Mouse (Mus musculus) activated CD4-positive, CD25-positive, alpha-beta regulatory T cell, adult 4 months (primary cell): ENCODE results near the gene Aspa. TPM values are rescaled to one million over a fixed set of nuclear protein-coding genes. Genes with fewer than 3 reads are reported as not detected.
A peak's percentile ranks its signal among the peaks of the same experiment; 100 is the strongest.
"Not testable (repeated sequence)": the region's sequence is repeated elsewhere in the genome, so short reads cannot be mapped to it uniquely, and the experiment has no call there.

Experiments
- ATAC-seq: one replicate; pipeline ENCODE4 v1.8.0; 2017
- polyA plus RNA-seq, 2 experiments: library from polyadenylated mRNA; unstranded; fragments of 100-300 nt; shearing (Covaris generic); gene quantifications; one replicate each; pipeline ENCODE4 v1.2.1; 2017

Aspa gene
- under 1 TPM in 1 of 2 experiments, not detected in 1; 0.08 TPM for polyA plus RNA-seq

DNA sequence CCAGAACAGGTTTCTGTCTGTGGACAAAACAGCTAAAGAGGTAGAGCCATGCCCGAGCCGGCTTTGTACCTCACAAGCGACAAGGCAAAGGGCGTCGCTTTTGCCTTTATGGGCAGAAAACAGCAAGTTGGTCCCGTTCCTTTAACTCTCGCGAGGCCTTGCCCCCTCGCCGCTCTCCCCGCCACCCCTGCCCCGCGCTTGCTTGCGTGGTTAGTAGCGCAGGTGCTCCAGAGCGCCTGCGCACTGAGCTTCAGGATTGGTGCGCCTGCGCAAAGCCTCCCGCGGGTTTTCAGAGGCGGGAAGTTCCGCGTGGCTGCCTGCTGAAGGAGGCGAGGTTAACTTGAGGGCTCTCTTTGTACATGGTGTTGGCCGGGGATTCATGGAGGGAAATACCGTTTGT, at the start of gene Aspa, which contains the start of the genes Gm49340 and Spata22:
Gene Aspa, minus strand, starts transcription at position 155 of the 400 bp plus-strand sequence.
Gene Gm49340, plus strand, starts transcription at position 300 of the 400 bp plus-strand sequence.
Gene Spata22, plus strand, starts transcription at position 300 of the 400 bp plus-strand sequence.
- ATAC-seq, result no peak

DNA sequence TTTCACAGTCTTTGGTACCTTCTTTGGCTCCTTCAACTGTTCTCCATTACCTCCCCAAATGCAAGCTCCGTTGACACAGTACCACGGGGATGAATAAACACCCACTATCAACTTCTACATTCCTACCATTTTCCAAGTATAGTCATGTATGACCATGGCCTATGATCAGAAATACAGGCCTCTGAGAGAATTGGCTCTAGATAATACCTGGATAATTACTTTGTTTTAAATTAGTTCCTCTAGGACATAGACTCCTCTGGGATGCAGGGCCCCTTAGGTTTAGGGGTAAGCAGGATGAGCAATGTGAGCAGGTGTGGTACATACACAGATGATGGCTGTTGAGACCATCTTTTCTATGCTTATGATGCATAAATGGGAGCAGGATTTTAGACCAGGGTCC, 41.5 kb upstream of the Aspa start, which contains the start of gene Olfr376:
Gene Olfr376, plus strand, starts transcription at position 301 of the 400 bp plus-strand sequence.
- ATAC-seq, result no peak

GRCm38 (mm10) chr11:73350483-73350882, 21.1 kb upstream of the Aspa start, which contains the start of gene Olfr20:
Gene Olfr20, plus strand, starts transcription at chr11:73350783.
- ATAC-seq, result no peak

GRCm38 (mm10) chr11:73336919-73337318, 7.5 kb upstream of the Aspa start:
- no peak for ATAC-seq

DNA sequence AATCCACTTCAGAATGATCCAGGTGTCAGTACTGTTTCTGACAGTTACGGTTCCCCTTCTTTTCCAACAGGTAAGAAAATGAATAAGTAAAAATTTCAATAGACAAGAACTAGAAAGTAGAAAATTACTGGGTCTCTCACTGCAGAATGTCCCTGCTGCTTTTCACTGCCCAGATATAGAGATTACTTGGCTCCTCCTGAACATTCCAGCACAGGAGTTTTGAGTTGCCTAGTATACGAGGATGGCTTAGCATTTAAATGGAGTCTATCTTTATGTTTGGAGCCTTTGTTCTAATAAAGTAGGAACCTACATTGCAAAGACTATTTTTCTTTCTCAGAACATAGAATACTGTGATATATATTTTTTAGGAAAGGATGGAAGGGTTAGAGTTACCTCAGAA, 4.0 kb upstream of the Aspa start:
- ATAC-seq, result no peak

GRCm38 (mm10) chr11:73327361-73327760, 2.0 kb downstream of the Aspa start:
- no peak for ATAC-seq

- ATAC-seq, result no peak
These were observed 2.9 kb downstream of the Aspa start for GRCm38 (mm10) chr11:73326485-73326886.

DNA sequence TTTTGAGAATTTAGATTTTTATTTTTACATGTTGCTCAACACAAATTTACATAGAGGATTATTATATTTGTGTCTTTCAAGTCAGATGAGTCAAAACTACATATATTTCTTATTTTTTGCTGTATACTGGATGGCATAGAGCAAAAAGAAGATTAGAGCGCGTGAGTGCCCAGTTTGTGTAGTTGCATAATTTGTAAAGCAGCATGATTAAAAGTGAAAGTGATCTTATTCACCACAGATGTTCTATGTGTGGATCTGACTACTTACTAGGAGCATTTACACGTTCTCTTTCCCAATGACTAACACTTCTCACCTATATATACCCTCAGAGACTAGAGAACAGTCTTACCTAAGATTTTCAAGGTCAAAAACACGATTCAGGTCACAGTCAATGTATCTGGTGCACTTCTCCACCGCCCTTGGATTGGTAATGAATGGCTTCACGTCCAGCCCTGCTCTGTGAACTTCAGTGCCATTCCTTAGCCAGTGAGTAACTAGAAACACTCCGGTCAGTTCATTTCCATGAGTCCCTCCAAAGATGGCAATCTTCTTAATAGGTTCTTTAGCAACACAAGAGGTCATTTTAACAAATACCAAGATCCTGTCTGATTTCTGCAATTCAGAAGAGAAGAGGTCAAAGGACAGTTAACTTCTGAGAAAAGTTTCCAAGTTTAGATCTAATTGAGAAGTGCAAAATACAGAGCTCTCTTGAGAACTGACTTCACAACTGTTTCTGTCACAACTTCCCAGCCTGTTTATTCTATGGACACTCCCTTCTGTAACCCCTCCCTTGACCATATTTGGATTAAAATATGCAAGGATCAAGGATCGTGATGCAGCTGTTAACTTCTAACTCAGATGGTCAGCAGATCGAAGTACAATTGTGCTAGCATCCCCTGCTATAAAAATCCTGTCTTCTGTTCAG, 5.2 kb downstream of the Aspa start:
- no peak for ATAC-seq

DNA sequence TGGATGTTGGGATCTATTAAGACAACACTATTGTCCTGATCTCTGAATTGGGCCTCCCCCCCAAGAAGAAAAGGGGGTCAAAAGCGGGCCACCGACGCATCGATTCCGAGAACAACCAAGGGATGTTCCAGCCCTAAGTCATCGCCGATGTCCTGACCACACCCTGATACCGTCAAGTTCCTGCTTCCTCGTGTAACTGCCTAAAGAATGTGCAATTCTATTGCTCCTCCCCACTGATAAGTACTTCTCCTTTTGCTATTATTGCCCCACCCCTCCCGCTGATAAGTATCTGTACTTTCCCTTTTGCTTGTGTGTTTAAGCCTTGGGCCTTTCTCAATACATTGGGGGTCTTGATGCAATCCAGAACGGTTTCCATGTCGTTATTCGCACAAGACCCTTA, 8.3 kb downstream of the Aspa start:
- not testable (repeated sequence) for ATAC-seq

DNA sequence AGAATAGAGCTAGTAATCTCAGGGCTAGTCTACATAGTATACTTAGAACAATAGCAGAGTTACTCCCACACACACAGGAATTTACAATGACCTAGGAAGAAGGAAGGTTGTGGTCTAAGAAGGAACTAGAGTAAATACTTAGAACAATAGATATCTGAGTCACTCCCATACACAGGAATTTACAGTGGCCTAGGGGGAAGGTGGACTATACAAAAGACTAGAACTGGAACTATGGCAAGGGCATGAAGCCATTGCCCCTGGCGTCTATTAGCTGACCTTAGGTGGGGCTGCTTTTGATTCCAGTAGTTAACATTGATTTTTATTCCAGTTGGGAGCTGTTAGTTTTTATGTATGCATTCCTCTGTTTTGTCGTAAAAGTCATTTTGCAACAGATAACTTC, 10.8 kb downstream of the Aspa start:
- not testable (repeated sequence) for ATAC-seq

DNA sequence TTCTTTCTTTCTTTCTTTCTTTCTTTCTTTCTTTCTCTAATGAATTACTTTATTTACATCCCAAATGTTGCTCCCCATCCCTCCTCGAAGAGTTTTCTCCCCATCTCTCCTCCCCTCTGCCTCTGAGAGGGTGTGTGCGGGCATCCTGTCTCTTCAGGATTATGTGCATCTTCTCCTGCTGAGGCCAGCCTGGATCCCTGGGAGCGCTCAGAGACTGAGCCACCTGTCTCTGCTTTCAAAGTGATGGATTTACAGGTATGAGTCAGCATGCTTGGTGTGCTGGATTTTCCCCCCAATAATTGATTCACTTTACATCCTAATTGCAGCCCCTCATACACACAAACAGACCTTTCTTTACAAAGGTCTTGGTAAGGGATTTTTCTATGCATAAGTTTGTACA, 13.4 kb downstream of the Aspa start:
- ATAC-seq, result no peak

- no peak for ATAC-seq
These were observed 26.3 kb downstream of the Aspa start for GRCm38 (mm10) chr11:73303123-73303522.

DNA sequence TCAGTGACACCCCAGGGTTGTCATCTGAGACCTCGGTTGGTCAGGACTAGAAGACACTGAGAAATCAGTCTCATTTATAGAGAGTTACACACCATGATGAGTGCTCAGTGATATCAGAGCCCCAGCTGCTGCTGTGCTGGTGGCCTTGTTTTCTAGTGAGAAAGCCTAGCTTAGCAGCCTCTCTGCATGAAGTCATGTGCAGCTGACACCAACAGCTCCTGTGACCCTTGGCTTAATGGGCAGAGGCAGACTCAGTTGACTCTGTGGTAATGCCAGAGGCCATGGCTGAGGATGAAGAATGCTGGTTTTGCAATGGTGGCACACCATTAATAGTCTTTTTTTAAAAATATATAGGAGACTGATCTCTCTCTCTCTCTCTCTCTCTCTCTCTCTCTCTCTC, 39.8 kb downstream of the Aspa start:
- no peak for ATAC-seq

- ATAC-seq, result no peak
These were observed 45.0 kb downstream of the Aspa start for GRCm38 (mm10) chr11:73284351-73284750.

DNA sequence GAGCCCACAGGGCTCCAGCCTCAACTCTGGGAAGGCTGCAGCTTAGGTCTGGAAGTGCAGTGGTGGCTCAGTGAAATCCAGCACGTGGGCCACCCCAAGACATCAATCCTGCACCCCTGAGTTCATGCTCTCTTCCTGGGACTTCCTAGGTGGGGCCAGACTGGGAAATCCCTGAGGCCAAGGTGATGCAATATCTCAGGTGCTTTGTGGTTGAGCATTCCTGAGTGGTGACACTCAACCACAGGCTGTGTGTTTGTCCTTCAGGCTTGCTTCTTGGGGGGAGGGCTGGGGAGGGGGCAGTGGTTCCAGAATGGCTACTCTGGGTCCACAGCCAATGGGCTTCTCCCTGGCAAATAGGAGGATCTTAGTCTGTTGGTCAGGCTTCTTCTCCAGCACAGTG, 45.5 kb downstream of the Aspa start:
- no peak for ATAC-seq

- no peak for ATAC-seq
These were observed 46.0 kb downstream of the Aspa start for GRCm38 (mm10) chr11:73283369-73283768.

DNA sequence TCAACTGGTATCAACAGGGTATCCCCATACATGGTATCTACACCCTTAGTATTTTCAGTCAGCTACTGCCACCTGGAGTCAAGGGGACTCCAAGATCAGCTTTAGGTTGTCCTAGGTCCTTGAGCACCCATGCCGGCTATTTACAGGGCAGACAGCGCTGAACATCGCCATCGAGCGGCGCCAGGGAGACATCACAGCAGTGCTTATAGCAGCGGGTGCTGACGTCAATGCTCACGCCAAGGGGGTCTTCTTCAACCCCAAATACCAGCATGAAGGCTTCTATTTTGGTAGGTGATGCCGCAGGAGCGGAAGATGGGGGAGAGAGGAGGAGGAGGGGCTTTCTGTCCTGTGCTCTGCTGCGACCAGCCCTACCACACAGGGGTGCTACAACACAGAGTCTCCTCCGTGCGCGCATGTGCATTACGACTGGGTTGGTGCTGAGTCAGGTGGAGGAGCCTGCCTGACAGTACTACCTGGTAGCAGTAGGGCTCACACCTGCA, 47.8 kb downstream of the Aspa start:
- peak; percentile 66 for ATAC-seq

- ATAC-seq, result no peak
These were observed 48.7 kb downstream of the Aspa start for GRCm38 (mm10) chr11:73280710-73281109.

- ATAC-seq, result no peak
These were observed 54.6 kb downstream of the Aspa start for GRCm38 (mm10) chr11:73274821-73275220.

GRCm38 (mm10) chr11:73267267-73267666, 62.1 kb downstream of the Aspa start, which contains the start of gene Trpv3:
Gene Trpv3, plus strand, starts transcription at chr11:73267388.
- ATAC-seq, result no peak

DNA sequence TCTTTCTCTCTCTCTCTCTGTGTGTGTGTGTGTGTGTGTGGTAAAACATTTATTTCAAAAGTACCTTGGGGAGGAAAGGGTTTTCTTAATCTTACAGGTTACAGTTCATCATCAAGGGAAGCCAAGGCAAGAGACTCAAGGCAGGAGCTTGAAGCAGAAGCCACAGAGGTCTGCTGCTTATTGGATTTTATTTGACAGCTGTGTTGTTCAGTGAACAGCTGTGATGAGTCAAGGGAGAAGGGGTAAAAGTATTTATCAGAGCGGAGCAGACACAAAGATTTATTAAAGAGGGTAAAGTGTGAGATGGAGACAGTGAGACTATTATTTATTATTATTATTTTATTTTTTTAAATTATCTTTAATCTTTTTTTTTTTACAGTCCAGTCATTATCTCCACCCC, 68.0 kb downstream of the Aspa start:
- no peak for ATAC-seq

DNA sequence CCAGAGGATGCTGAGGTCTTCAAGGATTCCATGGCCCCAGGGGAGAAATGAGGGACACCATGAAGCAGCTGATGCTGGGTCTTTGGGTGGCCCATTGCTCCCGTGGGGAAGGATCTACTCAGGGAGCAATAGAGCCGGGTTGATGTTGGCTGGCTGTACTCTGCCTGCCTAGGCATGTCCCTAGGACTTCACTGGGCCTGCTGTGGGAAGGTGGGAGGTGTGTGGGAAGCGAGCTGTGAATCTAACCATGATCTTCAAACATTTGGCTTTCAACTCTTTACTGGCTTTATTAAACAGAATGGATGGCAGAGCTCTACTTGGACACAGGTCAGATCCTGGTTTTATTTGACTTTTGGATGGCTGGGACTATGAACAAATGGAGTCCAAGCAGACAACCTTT, 68.9 kb downstream of the Aspa start:
- ATAC-seq, result no peak

DNA sequence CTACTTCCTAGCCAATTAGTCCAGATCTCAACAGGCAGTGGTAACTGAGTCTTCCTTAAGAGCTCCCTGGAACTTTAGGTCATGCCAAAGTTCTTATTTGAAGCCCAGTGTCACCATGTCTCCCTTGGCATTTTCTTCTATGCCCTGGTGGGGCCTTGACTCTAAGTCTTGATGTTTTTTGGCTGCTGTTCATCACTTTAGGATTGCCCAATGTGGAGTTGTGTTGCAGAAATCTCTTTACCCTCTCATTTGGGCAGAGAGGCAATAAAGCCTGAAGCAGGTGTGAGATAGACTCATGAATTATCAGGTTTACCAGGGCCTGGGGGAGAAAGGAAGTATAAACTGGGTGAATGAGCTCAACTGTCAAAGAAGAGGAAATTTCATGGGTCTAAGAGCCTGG, 70.7 kb downstream of the Aspa start:
- no peak for ATAC-seq
